Mouse (Mus musculus) layer of hippocampus, adult 8-10 months (tissue): ENCODE measurements at regions not wholly inside any gene's neighbourhood (a gene's known extent, or its start where the extent isn't known, plus 50 kb on each side); places are given as distances from the start of the nearest gene placed in this dataset.
"Not testable (repeated sequence)": the region's sequence is repeated elsewhere in the genome, so short reads cannot be mapped to it uniquely, and the experiment has no call there.

Experiments
- DNase-seq, 2 experiments: peaks; one replicate each; pipeline ENCODE4 v3.0.0; 2022; ENCODE audit warnings: low spot score in 2 of 2

- DNase-seq = no peak
Observed at GRCm38 (mm10) chr8:5523281-5523680, 418.1 kb upstream of the Slc10a2 start.

GRCm38 (mm10) chr8:5495861-5496260 lies 390.7 kb upstream of the Slc10a2 start:
- no peak for DNase-seq

DNA sequence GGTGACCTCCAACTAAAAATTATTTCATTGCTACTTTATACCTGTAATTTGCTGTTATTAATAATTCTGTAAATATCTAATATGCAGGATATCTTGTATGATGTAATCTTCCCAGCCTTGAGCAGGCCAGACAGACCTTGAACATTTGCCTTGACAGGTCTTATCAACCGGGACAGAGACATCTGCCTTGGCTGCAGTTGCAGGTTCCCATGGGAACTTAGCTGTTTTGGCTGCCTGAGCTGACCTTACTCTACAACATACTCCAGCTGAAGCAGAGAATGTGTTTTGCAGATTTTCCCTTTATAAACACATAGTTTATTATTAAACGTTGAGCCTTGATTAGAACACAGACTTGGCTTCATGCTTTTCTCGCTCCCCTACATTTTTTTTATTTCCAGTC lies 385.3 kb upstream of the Slc10a2 start:
- no peak for DNase-seq

- DNase-seq = no peak
Observed at GRCm38 (mm10) chr8:5482938-5483337, 377.8 kb upstream of the Slc10a2 start.

- no peak for DNase-seq
Observed at GRCm38 (mm10) chr8:5472999-5473398, 367.8 kb upstream of the Slc10a2 start.

DNA sequence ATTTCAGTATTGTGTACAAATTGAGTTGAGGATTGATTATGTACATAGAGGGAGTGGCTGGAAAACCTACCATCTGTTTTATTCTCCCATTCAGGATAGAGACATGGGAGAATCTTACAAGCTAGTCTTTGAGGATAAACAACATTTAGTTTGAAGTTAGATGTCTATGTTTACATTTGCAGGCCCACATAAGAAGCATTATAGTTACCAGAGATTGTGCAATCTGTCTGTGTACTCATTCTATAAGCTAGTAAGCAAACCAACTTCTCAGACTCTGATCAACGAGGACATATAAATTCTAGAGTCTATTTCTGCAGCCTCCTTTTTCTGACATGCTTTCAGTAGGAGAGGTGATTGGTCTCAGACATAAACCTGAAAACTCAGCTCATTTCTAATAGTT lies 367.4 kb upstream of the Slc10a2 start:
- no peak for DNase-seq

DNA sequence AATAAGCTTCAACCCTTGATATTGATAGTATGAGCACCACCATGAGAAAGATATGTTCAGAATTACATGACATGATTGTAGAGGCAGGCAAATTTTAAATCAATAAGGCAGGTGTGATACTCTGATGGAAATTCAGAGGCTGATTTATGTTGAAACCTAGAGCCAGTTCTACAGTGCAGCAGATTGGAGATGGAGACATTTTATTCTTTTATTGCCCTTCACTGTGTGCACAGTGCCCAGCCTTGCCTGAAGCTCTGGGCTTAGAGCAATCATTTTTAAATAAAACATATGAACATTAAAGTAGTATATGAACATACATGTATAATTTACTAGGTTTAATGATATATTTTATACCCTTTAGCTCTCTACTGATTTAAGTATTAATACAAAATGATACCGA lies 352.5 kb upstream of the Slc10a2 start:
- no peak for DNase-seq

DNA sequence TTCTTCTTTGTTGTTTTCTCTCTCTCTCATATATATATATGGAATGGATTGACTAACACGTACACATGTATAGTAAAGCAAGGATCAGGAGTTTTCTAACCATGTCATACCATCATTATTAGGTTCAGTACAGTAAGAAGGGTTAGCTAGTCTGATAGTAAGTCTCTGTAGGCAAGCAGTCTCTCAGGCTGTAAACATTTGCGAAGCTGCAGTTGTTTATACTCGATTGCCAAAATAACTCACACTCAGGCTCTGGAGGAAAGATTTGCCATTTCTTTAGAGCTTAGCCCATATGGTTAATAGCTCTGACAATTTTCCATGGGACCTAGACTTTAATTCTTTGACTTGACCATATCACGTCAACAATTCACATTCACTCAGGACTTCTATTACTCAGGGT lies 348.3 kb upstream of the Slc10a2 start:
- DNase-seq = no peak

DNA sequence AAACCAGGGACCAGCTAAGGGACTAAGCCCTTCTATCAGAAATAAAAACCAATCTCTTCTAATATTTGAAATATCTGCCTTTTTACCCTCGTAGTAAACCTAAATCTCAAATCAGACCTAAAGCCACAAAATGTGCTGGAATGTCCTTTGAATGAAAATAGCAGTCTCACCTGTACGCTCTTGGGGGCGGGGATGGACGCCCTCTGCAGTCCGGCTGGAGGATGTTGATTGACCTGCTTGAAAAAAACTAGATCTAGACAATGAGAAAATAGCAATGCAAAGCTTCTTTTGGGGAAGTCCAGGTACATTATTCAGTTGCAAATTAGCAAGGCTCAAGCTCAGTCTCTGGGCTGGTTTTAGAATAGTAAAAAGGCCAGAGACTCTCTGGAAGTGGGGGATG lies 337.1 kb upstream of the Slc10a2 start:
- DNase-seq = not testable (repeated sequence)

DNA sequence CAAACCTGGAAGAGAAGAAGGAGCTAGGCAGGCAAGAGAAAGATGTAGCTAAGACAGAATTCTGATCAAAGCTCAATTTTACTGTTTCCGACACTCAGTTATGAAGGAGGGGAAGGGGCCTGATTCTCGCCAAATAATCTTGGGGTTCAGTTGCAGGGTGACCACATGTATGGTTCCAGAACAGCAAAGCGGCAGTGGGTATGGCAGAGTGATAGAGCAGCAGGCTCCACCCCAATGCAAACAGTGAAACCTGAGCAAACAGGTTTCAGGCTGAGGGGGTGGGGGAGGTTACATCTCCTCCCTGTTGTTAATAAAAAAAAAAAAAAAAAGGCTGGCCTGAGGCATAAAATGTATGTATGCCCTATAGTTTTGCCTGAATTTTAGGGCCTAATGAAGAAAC lies 335.3 kb upstream of the Slc10a2 start:
- not testable (repeated sequence) for DNase-seq

- DNase-seq = no peak
Observed at GRCm38 (mm10) chr8:5439054-5439453, 333.9 kb upstream of the Slc10a2 start.

GRCm38 (mm10) chr8:5428303-5428971 lies 323.3 kb upstream of the Slc10a2 start:
- DNase-seq = no peak

GRCm38 (mm10) chr8:5416841-5417240 lies 311.7 kb upstream of the Slc10a2 start:
- not testable (repeated sequence) for DNase-seq

GRCm38 (mm10) chr8:5384851-5385250 lies 279.7 kb upstream of the Slc10a2 start:
- DNase-seq = no peak

- no peak for DNase-seq
Observed at GRCm38 (mm10) chr8:5378001-5378400, 272.9 kb upstream of the Slc10a2 start.

GRCm38 (mm10) chr8:5339953-5340352 lies 234.8 kb upstream of the Slc10a2 start:
- no peak for DNase-seq

DNA sequence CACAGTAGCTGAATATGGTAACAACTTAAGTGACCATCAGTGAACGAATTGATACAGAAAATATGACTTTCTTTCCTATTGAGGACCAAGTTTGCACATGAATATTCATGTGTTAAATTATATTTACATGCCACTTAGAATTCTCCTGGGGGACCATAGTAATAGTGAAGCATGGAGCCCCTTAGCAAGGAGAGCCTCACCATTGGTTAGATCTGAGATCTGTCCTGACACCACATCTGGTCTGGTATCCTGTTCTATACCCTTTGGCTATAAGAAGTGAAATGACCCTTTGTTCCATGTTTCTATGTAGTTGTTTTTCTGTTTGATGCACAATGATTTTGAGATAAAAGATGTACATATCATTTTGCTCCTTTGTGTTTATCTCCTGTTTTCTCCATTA lies 209.4 kb upstream of the Slc10a2 start:
- no peak for DNase-seq

DNA sequence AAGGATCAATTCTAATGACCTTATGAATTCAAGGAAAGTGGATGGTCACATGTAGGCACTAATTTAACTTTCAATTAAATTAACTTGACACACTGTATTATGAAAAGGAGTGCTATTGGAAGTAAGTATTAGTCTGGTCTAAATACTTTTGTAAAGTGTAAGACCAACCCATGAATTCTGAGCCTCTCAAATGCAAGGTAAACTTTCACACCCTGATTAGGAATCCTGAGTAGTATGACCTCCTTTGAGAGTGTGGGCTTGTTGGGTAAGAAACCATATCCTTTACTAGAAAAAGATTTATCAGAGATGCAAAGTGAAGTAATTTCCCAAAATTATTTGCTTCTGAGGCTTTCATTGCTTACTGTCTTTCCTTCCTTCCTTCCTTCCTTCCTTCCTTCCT lies 194.8 kb upstream of the Slc10a2 start:
- DNase-seq = no peak

- DNase-seq = no peak
Observed at GRCm38 (mm10) chr8:5297190-5297589, 192.0 kb upstream of the Slc10a2 start.

GRCm38 (mm10) chr8:5285708-5286161 lies 180.6 kb upstream of the Slc10a2 start:
- DNase-seq = no peak

DNA sequence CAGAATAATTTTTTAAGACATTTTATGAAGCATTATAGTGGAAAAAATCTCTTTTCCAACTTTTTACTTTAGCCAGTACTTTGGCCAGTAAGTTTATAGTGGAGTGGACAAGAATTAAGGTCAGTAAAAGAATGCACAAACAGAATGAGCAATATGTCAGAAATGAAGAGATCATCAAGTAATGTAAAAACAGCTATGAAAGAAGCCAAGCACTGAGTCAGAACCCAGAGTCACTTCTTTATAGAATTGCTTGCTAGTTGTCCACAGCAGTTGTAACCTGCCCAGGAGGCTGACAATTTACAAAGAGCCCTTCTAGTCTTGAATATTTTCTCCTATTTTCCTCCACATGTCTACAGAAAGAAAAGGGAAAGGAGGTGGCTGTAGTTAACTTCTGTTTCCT lies 178.6 kb upstream of the Slc10a2 start:
- DNase-seq = no peak

DNA sequence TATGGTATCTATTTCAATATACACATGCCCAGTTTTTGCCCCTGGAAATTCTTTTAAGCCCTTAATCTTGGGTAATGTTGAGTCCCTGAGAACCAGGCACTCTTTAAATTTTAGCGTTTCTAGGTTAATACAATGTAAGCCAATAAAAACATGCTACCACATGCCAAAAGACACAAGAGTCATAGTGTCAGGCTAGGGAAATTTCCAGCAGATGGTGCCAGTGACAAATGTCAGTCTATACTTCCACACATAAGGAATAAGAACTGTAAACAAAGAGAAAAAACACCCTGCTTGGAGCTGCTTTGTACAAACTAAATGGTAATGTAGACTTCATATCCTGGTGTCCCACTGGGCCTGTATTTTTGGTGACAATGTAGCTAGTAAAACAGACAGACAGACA lies 157.2 kb upstream of the Slc10a2 start:
- no peak for DNase-seq

DNA sequence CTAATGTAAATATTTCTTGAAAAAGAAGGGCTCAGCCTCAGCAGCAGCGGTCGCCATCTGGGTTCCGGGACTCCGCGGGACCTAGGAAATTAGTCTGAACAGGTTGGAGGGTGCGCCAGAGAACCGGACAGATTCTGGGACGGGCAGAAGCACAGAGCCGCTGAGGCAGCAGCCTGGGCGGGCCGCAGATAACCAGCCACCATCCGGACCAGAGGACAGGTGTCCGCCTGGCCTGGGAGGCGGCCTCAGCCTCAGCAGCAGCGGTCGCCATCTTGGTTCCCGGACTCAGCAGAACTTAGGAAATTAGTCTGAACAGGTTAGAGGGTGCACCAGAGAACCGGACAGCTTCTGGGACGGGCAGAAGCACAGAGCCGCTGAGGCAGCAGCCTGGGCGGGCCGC lies 136.7 kb upstream of the Slc10a2 start:
- peak; percentile 2 to 8 for DNase-seq
